Mouse (Mus musculus) midbrain, embryonic 10.5 days (tissue): ENCODE data around the gene Taar2. TPM values are rescaled to one million over a fixed set of nuclear protein-coding genes. Genes with fewer than 3 reads are reported as not detected.

Experiments
- DNase-seq: peaks from one replicate; pipeline ENCODE4 v3.0.0-alpha.2; 2017; ENCODE audit warnings: low spot score
- H3K27ac ChIP-seq: fragments of 300-500 bp; sonication (generic); replicated peaks from 2 replicates; pipeline ENCODE4 v1.5.1; 2016; ENCODE audit warnings: mild to moderate bottlenecking
- H3K27me3 ChIP-seq: fragments of 300-500 bp; sonication (generic); 2 replicates; pipeline ENCODE4 v1.6.1; 2016; ENCODE audit warnings: low read depth, mild to moderate bottlenecking; ENCODE audit not compliant: poor library complexity, severe bottlenecking
- H3K36me3 ChIP-seq: fragments of 300-500 bp; sonication (generic); 2 replicates; pipeline ENCODE4 v1.6.1; 2016; ENCODE audit warnings: mild to moderate bottlenecking, moderate library complexity
- H3K4me1 ChIP-seq: fragments of 300-500 bp; sonication (generic); 2 replicates; pipeline ENCODE4 v1.6.1; 2016
- H3K4me3 ChIP-seq: fragments of 300-500 bp; sonication (generic); 2 replicates; pipeline ENCODE4 v1.5.1; 2016; ENCODE audit warnings: mild to moderate bottlenecking, moderate library complexity
- H3K9me3 ChIP-seq: fragments of 300-500 bp; sonication (generic); replicated peaks from 2 replicates; pipeline ENCODE4 v1.6.1; 2016; ENCODE audit warnings: mild to moderate bottlenecking
- WGBS: fragments of 180-500 bp; shearing (Covaris S2); methylation state at CpG from one replicate; pipeline ENCODE4 v1.1.7; 2016; 5-methylcytosine and 5-hydroxymethylcytosine counted together
- polyA plus RNA-seq: library from polyadenylated mRNA; unstranded; fragments of >200 nt; fragmentation: Nextera tagmentation; extraction: Ambion mirVana; gene quantifications from 2 replicates; pipeline ENCODE4 v1.2.1, GENCODE M21; 2016

Gene Taar2
- polyA plus RNA-seq, 1 experiment from 2014 or later = not detected

DNA sequence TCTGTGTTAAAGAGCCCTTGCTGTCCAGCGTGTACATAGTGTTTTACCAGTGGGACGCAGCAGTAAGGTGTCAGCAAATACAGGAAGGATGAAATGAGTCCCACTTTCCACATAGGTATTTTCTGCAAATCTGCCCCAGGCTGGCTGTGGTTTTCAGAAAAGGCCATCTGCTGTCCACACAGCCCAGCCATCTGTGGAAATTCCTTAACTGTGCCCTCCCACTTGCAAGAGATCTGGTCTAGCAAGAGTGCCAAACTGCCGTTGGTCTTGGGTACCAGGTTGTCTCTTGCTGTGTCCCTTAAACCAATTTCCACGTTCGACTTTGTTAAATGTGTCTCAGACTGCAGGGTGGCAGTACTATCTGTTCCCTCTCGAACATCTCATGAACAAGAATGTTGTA, 13.3 kb downstream of the Taar2 start:
- 88% methylated on average over 6 of the region's 6 CpGs for WGBS
- Histone ChIP-seq H3K27me3 (no peaks in the 10 kb centered on the region), H3K9me3 (no peaks in the 10 kb centered on the region), H3K27ac (no peak overlapping the region), H3K4me1 (no peaks in the 10 kb centered on the region), H3K4me3 (no peak overlapping the region), H3K36me3 (no peaks in the 10 kb centered on the region)
- DNase-seq = no peak

DNA sequence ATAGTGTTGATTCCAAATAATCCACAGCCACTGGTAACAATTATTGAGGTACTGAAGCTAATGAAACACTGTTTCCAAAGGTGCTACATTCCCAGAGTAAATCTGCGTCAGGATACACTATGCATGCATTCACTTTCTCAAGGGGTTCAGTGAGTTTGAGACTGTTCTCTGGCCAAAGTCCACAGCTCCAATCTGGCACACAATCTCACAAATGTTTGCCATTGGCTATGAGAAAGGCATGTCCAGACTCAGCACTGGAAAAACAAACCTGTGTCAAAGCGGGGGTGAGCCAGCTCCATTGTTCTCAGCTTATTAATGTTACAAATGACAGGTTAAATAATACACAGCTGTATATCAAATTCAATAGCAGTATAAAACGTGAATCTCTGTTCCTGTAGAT, 20.7 kb downstream of the Taar2 start:
- Histone ChIP-seq H3K9me3 (no peaks in the 10 kb centered on the region), H3K4me3 (no peak overlapping the region), H3K27ac (no peak overlapping the region), H3K36me3 (no peaks in the 10 kb centered on the region), H3K27me3 (no peaks in the 10 kb centered on the region), H3K4me1 (no peaks in the 10 kb centered on the region)
- 70% methylated on average over 3 of the region's 3 CpGs for WGBS
- DNase-seq = no peak

GRCm38 (mm10) chr10:23960444-23960915, 22.1 kb downstream of the Taar2 start, which contains the start of gene Taar4:
Gene Taar4, plus strand, starts transcription at chr10:23960494.
- no peak for DNase-seq

DNA sequence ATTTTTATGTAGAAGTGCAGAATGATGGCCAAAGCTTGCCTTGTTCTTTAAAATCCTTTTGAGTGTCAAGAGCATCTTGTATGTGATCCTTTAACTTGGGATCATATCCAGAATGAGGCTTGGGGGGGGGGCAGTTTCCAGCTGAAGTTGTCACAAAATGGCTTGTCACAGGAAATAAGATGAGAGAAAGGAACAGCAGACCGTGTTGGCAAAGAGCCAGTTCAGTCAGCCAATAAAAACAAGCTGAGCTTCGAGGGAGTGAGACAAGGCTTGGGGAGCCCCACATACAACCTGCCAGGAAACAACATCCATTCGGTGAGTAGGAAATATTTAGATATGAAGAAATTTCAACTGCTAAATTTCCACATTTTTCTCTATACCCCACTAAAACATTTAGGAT, 25.1 kb downstream of the Taar2 start:
- no peaks in the 10 kb centered on the region for H3K27me3 ChIP-seq
- H3K36me3 ChIP-seq = no peaks in the 10 kb centered on the region
- WGBS = 84% methylated on average over 3 of the region's 3 CpGs

More at GRCm38 (mm10) chr10:23960444-23960915, 22.1 kb downstream of the Taar2 start, which contains the start of gene Taar4:
- Histone ChIP-seq H3K9me3 (no peaks in the 10 kb centered on the region), H3K27ac (no peak within 1 kb of the TSS), H3K4me1 (no peaks in the 10 kb centered on the region), H3K27me3 (no peaks in the 10 kb centered on the region), H3K4me3 (no peak within 1 kb of the TSS), H3K36me3 (no peaks in the 10 kb centered on the region)
- WGBS = 95% methylated on average over 13 of the region's 13 CpGs

GRCm38 (mm10) chr10:23964921-23965610, 26.7 kb downstream of the Taar2 start:
- Histone ChIP-seq H3K4me1 (no peaks in the 10 kb centered on the region), H3K27ac (no peak overlapping the region), H3K4me3 (no peak overlapping the region), H3K27me3 (no peaks in the 10 kb centered on the region), H3K9me3 (no peaks in the 10 kb centered on the region), H3K36me3 (no peaks in the 10 kb centered on the region)
- no peak for DNase-seq
- 88% methylated on average over 6 of the region's 6 CpGs for WGBS

More for the DNA sequence above, 25.1 kb downstream of the Taar2 start:
- no peak overlapping the region for H3K27ac ChIP-seq
- no peaks in the 10 kb centered on the region for H3K9me3 ChIP-seq
- no peak for DNase-seq
- H3K4me3 ChIP-seq = no peak overlapping the region
- no peaks in the 10 kb centered on the region for H3K4me1 ChIP-seq

DNA sequence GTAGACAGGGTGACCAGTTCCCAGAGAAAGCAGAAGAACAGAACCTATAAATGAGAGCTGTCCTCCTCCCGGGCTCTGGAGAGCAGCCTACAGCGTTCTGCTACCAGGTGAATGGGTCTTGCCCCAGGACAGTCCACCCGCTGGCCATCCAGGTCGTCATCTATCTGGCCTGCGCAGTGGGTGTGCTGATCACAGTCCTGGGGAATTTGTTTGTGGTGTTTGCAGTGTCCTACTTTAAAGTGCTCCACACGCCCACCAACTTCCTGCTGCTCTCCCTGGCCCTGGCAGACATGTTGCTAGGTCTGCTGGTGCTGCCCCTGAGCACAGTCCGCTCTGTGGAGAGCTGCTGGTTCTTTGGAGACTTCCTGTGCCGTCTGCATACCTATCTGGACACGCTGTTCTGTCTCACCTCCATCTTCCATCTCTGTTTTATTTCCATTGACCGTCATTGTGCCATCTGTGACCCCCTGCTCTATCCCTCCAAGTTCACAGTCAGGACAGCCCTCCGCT, 32.3 kb downstream of the Taar2 start, which contains the start of gene Taar5:
Taar5 (plus strand) TSS at position 51 of the 510 bp plus-strand sequence.
- Histone ChIP-seq H3K9me3 (no peaks in the 10 kb centered on the region), H3K27ac (no peak within 1 kb of the TSS), H3K4me3 (no peak within 1 kb of the TSS), H3K27me3 (no peaks in the 10 kb centered on the region), H3K4me1 (no peaks in the 10 kb centered on the region), H3K36me3 (no peaks in the 10 kb centered on the region)
- WGBS = 91% methylated on average over 11 of the region's 11 CpGs
- DNase-seq = no peak

- no peak for DNase-seq
- Histone ChIP-seq H3K9me3 (no peaks in the 10 kb centered on the region), H3K4me1 (no peaks in the 10 kb centered on the region), H3K27ac (no peak overlapping the region), H3K36me3 (no peaks in the 10 kb centered on the region), H3K4me3 (no peak overlapping the region), H3K27me3 (no peaks in the 10 kb centered on the region)
- 84% methylated on average over 5 of the region's 5 CpGs for WGBS
Observed at GRCm38 (mm10) chr10:23971256-23971655, 32.9 kb downstream of the Taar2 start.

GRCm38 (mm10) chr10:23977958-23978357, 39.6 kb downstream of the Taar2 start:
- Histone ChIP-seq H3K36me3 (no peaks in the 10 kb centered on the region), H3K4me1 (no peaks in the 10 kb centered on the region), H3K27me3 (no peaks in the 10 kb centered on the region), H3K4me3 (no peak overlapping the region), H3K27ac (no peak overlapping the region), H3K9me3 (no peaks in the 10 kb centered on the region)
- 48% methylated on average over 4 of the region's 4 CpGs for WGBS
- DNase-seq = no peak

DNA sequence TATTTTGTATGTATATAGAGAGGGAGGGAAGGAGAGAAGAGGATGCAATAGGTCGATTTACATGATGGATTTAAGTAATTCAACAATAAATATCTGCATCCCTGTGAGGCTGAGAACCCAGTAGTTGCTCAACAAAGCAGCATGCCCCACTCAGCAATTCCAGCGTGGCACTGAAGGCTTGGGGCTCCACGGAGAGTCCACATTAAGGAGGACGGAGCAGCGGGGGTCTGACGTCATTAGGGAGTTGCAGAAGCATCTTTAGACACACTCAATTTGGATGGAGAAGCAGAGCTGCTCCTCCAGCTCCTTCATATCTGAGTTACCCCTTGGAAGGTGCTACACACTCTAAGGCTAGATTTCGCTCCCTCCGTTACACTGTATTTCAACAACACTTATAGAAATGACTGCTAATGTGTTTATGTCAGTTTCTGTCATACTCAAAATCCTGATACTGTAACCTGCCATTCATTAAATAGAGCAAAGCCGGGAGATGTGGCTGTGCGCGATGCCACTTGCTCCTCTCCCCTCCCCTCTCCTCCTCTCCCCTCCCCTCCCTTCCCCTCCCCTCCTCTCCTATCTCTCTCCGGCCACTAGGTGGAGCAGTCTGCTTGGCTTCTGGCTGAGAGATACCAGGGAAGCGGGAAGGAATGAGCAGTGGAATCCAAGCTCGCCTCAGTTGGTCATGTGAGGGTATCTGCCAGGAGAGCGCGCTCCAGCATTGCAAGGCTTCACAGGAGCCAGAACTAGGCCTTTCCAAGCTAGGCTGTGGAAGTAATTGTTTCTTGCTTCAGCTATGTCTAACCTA, 40.7 kb downstream of the Taar2 start:
- H3K36me3 ChIP-seq = no peaks in the 10 kb centered on the region
- DNase-seq = peak; percentile 77
- no peaks in the 10 kb centered on the region for H3K27me3 ChIP-seq
- H3K4me1 ChIP-seq = peaks cover 3% of the 10 kb centered on the region; the same call in 1 of the 2 replicates
- no peak overlapping the region for H3K27ac ChIP-seq
- WGBS = 45% methylated on average over 16 of the region's 16 CpGs
- H3K4me3 ChIP-seq = no peak overlapping the region
- no peaks in the 10 kb centered on the region for H3K9me3 ChIP-seq

- H3K36me3 ChIP-seq = no peaks in the 10 kb centered on the region
- H3K4me1 ChIP-seq = peaks cover 6% of the 10 kb centered on the region; the same call in 1 of the 2 replicates
- DNase-seq = no peak
- 78% methylated on average over 8 of the region's 8 CpGs for WGBS
- no peak within 1 kb of the TSS for H3K4me3 ChIP-seq
- H3K27me3 ChIP-seq = no peaks in the 10 kb centered on the region
- no peak within 1 kb of the TSS for H3K27ac ChIP-seq
- H3K9me3 ChIP-seq = 0 out of 2 replicates have a peak, but pooled peaks cover 3% of the 10 kb centered on the region
Observed at GRCm38 (mm10) chr10:23985546-23985945, 47.2 kb downstream of the Taar2 start, which contains the start of gene Taar6. Gene Taar6, minus strand, starts transcription at chr10:23985646.

DNA sequence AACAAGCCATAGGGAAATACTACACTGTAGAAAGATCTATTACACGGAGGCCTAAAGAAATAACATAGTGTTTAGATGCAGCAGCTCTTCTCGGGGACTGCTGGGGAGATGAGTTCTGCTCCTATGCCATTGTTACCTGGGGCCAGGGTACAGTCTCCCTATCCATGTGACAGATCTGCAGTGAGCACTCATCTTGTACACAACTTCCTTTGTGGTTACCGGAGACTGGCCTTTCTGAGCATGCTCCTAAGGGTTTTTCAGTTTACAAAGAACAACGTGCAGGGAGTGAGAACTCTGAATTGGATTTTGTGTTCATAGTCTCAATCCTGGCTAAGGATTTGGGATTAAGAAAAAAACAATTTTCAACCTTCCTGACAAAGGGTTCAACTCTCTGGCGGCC, 48.0 kb downstream of the Taar2 start:
- H3K4me1 ChIP-seq = peaks cover 6% of the 10 kb centered on the region; the same call in 1 of the 2 replicates
- no peaks in the 10 kb centered on the region for H3K27me3 ChIP-seq
- 89% methylated on average over 5 of the region's 5 CpGs for WGBS
- no peaks in the 10 kb centered on the region for H3K36me3 ChIP-seq
- no peak for DNase-seq
- H3K9me3 ChIP-seq = 0 out of 2 replicates have a peak, but pooled peaks cover 3% of the 10 kb centered on the region
- H3K27ac ChIP-seq = no peak overlapping the region
- no peak overlapping the region for H3K4me3 ChIP-seq
